Mouse (Mus musculus): ENCODE data around the gene Becn1.

The Becn1 gene

DNA sequence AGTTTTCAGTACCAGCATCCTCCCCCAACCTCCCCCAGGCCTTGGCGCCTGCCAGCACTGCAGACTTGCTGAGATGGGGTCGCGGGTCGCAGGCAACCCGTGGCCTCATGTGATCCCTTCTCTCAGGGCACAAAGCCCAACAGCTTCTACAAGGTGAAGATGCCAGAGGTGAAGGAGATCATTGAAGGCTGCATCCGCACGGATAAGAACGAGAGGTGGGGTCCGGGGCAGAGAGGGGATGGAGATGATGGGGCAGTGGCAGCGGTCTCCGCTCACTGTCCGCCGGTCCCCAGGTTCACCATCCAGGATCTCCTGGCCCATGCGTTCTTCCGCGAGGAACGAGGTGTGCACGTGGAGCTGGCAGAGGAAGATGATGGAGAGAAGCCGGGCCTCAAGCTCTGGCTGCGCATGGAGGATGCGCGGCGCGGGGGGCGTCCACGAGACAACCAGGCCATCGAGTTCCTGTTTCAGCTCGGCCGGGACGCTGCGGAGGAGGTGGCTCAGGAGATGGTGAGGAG is 37.1 kb downstream of the Becn1 start:
- DNase-seq (ENCODE audit: low spot score), result no peak

DNA sequence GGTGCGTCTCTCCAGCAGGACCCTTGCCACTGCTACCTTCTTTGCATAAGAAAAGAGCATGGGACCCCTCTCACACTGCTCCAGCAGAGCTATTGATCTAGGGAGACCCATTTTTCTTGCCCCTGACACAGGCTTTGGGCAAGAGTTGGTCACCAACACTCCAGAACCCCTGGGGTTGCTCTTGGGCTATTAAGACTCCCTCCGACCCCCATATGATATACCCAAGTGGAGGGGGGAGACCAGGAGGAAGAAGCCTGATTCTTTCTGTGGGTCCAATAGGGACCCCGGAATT is 38.2 kb downstream of the Becn1 start:
- no peak for DNase-seq (ENCODE audit: low spot score)

- no peak for DNase-seq (ENCODE audit: low spot score)
These were observed 38.7 kb downstream of the Becn1 start for GRCm38 (mm10) chr11:101263138-101263988.

- DNase-seq (ENCODE audit: low spot score), result no peak
These were observed 39.7 kb downstream of the Becn1 start for GRCm38 (mm10) chr11:101262272-101262967.

GRCm38 (mm10) chr11:101260826-101261380 is 41.2 kb downstream of the Becn1 start:
- DNase-seq (ENCODE audit: low spot score), result no peak

DNA sequence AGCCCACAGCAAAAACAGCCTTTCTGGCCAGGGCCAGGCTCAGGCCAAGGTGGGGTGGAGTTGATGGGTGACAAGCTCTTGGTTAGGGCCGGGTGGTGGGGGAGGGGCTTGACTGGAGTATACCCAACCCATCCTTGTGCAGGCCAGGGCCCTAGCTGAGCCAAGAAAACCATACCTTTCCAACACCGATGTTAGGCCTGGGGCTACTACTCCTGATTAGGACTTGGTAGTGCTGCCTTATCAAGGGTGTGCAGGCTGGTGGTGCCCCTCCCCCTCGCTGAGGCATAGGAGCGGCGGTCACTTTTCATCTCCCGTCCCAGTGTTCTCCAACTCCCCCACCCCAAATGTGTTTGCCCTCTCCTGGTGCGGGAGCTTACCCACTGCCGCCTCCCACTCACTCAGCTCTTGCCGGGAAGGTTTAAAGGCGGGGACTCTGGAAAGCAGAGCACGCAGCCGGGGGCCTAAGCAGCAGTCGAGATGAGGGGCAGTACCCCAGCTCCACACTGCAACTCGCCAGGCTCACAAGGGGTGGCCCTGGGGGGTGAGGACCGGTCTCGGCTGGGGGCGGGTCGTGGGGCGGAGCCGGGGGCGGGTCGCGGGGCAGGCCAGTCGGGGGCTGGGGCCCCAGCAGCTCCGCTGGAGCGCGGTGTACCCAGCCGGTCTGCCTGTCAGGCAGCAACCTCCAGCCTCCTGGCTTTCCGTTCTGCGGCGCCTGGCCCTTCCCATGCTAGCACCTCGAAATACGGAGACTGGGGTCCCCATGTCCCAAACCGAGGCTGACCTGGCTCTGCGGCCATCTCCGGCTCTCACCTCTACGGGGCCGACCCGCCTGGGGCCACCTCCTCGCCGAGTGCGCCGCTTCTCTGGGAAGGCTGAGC is 41.9 kb downstream of the Becn1 start, which contains the start of gene Wnk4:
TSS of gene Wnk4 (plus strand) at position 620 of the 878 bp plus-strand sequence.
- no peak for DNase-seq (ENCODE audit: low spot score)

- no peak for DNase-seq (ENCODE audit: low spot score)
These were observed 42.8 kb downstream of the Becn1 start for GRCm38 (mm10) chr11:101259261-101259712.

GRCm38 (mm10) chr11:101255826-101256775 is 46.0 kb downstream of the Becn1 start:
- DNase-seq (ENCODE audit: low spot score), result no peak

DNA sequence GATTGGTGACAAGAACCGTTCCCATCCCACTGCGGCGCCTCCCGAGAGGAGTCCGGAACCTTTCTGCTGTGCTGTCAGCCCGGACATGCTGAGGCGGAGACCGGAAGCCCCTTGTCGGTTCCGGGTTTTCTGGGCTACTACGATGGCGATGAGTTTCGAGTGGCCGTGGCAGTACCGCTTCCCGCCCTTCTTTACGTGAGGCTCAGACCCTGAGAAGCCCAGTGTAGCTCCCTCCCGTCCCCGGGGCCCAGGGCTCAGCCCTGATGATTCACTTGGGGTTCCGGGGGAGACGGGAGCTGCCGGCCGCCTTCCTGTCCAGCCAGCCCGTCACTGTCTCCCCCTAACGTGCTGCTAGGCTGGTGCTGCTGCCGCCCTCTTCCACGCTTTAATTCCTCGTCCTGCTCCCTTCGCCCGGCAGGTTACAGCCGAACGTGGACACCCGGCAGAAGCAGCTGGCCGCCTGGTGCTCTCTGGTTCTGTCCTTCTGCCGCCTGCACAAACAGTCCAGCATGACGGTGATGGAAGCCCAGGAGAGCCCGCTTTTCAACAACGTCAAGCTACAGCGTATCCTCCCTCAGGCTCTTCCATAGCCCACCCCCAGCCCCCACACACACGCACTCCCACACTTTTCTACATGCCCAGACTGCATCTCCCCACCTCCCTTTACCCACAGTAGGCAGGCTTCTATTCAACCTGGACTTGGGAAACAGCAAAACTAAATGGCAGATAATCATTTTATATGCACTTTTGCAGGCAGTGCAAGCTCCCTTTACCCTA is 48.3 kb downstream of the Becn1 start, which contains the start of gene Vps25:
TSS of gene Vps25 (plus strand) at position 95 of the 777 bp plus-strand sequence.
- DNase-seq (ENCODE audit: low spot score), result peak; percentile 72

GRCm38 (mm10) chr11:101252941-101253340 is 49.1 kb downstream of the Becn1 start:
- DNase-seq (ENCODE audit: low spot score), result no peak

GRCm38 (mm10) chr11:101251031-101251430 is 51.1 kb downstream of the Becn1 start:
- no peak for DNase-seq (ENCODE audit: low spot score)

GRCm38 (mm10) chr11:101248258-101248994 is 53.7 kb downstream of the Becn1 start:
- DNase-seq (ENCODE audit: low spot score), result peak; percentile 78

DNA sequence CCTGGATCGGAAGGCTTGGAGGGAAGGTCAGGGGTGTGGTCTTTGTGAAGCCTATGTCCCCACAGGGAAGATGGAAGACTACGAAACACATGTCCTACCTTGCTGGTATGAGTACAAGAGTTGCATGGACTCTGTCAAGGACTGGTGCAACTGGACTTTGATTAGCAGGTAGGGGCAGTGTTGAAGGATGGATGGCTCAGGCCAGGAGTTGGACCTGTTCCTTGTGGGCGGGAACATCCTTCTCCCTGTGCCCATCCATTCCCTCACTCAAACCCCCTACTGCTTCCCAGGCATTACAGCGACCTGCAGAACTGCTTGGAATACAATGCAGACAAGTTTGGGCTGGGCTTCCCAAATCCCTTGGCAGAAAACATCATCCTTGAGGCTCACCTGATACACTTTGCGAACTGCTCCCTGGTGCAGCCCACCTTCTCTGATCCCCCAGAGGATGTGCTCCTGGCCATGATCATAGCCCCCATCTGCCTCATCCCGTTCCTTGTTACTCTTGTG is 54.5 kb downstream of the Becn1 start:
- DNase-seq (ENCODE audit: low spot score), result no peak

DNA sequence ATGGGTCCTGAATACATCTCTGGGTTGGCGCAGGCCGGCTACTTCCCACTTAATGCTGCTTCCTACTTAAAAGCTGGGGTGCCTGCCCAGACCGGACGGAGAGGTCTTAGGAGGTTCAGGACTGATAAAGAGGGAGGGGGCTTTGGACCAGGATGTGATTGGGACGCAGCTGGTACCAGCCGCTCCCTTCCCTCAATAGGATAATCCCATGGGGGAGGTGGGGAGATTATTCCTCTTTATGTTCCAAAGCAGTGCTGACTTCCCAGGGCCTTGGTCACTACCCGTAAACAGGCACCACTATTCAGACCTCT is 55.4 kb downstream of the Becn1 start:
- no peak for DNase-seq (ENCODE audit: low spot score)

DNA sequence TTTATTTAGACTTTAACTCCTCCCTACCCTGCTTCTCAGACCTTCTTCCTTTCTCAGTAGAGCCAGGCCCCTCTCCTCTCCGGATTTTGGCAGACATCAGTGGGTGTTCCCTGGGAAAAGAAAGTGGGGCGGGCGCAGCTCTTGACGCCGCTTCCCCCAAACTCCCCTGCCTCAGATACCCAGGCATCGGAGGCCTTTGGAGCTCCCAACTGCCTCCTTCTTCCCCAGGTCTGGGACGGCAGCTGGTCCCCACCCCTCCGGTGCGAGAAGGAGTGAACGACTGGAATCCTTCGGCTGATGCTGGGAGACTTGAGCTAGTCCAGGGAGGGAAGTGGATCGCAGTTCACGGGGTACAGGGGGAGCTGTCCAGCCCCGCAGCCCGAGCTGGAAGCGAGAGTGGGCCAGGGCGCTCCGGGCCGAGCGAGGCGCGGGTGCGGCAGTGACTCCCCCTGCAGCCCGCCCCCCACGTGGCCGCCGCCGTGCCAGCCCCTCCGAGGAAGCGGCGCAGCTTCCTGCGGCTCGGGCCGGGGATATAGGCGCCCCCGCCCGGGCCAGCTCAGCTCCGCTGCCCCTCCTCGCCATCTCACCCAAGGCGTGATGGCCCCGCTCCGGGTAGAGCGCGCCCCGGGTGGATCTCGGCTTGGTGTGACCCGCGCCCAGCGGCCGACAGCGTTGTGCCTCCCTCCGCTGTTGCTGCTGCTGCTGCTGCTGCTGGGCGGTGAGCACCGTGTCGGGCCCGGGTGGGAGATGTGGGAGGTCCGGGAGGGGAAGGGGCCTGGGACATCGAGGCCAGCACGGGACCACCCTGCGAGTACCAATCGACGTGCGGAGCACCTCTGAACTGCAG is 56.0 kb downstream of the Becn1 start, which contains the start of gene Ramp2:
TSS of gene Ramp2 (plus strand) at position 174 of the 847 bp plus-strand sequence.
- DNase-seq (ENCODE audit: low spot score), result no peak

- DNase-seq (ENCODE audit: low spot score), result no peak
These were observed 57.0 kb downstream of the Becn1 start for GRCm38 (mm10) chr11:101245071-101245470.

DNA sequence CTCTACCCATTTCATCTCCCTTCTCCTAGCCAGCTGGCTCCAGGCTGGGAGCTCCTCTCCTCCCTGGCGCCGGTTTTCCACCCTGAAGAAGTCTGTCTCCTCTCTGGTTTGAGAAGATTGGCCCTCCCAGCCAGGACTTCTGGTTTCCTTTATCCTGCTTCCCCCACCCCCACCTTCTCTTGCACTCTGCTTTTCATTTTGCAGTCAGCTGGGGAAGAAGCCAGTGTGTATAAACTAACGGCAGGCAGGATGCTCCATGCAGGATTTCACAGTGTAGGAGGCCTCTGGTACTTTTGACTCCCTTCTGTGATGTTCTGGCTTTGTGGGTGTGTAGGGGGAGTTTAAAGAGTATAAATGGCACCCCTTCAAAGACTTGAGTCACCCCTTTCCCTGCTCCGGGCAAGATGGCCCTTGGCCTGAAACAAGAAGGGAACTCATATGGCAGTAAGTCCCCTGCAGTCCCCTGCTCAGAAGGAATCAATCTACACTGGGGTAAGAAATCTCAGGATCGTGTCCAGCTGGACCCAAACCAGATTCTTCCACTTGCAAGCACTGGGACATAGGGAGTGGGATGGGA is 63.9 kb downstream of the Becn1 start:
- DNase-seq (ENCODE audit: low spot score), result no peak

DNA sequence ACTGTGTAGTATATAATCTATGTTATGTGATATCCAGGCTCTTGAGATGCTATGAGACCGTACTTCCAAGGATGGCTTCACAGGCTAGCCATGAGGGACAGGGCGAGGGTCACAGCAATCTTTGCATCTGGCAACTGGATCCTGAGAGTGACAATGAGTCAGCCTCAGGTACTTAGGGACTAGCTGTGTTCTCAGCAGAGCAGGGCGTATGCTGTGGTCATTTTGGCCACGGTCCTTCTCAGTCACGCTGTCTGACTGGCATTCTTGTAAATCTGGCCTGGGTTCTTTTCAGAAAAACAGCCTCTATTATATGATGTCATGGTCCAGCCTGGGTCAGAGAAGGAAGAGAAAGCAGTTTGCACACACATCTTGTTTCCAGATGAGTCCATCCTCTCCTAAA is 65.3 kb downstream of the Becn1 start:
- DNase-seq (ENCODE audit: low spot score), result no peak

Measured in layer of hippocampus, adult 9-10 months (tissue).